Mouse (Mus musculus): ENCODE results near the gene Mrpl46. TPM values are rescaled to one million over a fixed set of nuclear protein-coding genes. Genes with fewer than 3 reads are reported as not detected.

The Mrpl46 gene
- polyA plus RNA-seq (2012; rRNA removed), result 9.4 and 15.2 TPM in 2 replicates

DNA sequence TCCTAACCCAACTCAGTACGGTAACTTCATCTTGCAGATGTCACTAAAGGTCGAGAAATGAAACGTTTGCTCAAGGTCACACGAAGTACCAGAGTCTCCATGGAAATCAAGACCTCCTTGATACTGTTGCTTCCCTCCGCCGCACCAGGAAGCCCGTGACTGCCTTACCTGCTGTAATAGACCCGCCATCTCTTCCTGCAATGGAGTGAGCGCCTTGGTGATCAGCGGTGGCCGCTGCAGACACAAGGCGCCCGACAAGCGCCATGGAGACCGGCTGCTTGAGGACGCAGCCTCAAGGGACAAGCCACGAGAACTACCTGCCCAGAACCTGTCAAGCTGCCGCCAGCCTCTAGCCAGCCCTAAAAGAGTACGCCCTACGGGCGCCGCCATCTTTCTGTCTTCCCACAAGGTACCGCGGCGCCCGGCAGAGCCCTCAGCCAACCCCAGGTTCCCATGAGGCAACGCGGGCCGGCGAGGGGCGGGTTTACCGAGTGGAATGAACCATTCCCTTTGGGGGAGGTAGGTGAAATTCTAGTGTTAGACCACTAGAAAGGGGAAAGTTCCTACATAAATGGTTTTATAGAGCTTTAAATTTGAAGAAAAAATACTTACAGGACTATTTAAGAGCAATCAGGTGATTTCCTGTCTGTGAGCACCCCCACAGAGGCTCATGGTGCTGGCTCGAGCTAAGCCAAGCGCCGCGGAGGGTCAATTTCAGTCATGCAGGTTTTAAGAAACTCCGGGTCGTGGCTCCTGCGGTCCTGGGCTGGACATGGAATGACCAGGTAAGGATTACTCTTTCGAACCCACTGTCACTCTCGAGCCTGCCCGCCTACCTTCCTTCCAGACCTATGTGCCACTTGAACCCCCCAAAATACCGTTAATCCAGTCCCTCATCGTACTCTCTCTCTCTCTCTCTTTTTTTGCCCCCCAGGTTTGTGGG is at the start of gene Mrpl46, which contains the start of gene Mrps11:
Mrpl46 (minus strand) TSS at position 893 of the 943 bp plus-strand sequence.
Mrps11 (plus strand) TSS at position 481 of the 943 bp plus-strand sequence.
- H3K4me1 ChIP-seq (ENCODE audit: control insufficient read depth, insufficient read depth, insufficient read length), result 0 out of 2 replicates have a peak, but pooled peaks cover 3% of the 10 kb centered on the region
- H3K27me3 ChIP-seq (ENCODE audit: control insufficient read depth, insufficient read depth, low read length), result no peaks in the 10 kb centered on the region
- H3K36me3 ChIP-seq (ENCODE audit: control insufficient read depth, insufficient read depth, low read length), result peaks cover 10% of the 10 kb centered on the region
- peak; percentile 66 to 82 for DNase-seq (ENCODE audit: low read depth in 1 of 2, low spot score in 2 of 2)
- under 1% methylated on average over 44 of the region's 44 CpGs for WGBS
- H3K27ac ChIP-seq (ENCODE audit: insufficient read depth, low read length), result peak within 1 kb of the TSS; percentile 44
- TF ChIP-seq CTCF (IDR thresholded peaks at IDR 0.05; ENCODE audit: extremely low read depth, insufficient read depth, insufficient read length, insufficient replicate concordance) (no peak), POLR2A (IDR thresholded peaks at IDR 0.05; ENCODE audit: low read depth, low read length) (peak; percentile 19; the same call in 1 of the 2 replicates)
- peak within 1 kb of the TSS; percentile 97 for H3K4me3 ChIP-seq (ENCODE audit: extremely low read depth, insufficient read depth, insufficient read length)

GRCm38 (mm10) chr7:78827749-78828362 is 44.5 kb upstream of the Mrpl46 start:
- Histone ChIP-seq H3K4me1 (ENCODE audit: control insufficient read depth, insufficient read depth, insufficient read length) (no peaks in the 10 kb centered on the region), H3K4me3 (ENCODE audit: extremely low read depth, insufficient read depth, insufficient read length) (no peak overlapping the region), H3K27me3 (ENCODE audit: control insufficient read depth, insufficient read depth, low read length) (no peaks in the 10 kb centered on the region), H3K27ac (ENCODE audit: insufficient read depth, low read length) (no peak overlapping the region), H3K36me3 (ENCODE audit: control insufficient read depth, insufficient read depth, low read length) (peaks cover 21% of the 10 kb centered on the region)
- DNase-seq (ENCODE audit: low read depth in 1 of 2, low spot score in 2 of 2), result no peak
- WGBS, result 94% methylated on average over 14 of the region's 14 CpGs
- no peak for TF ChIP-seq CTCF (IDR thresholded peaks at IDR 0.05; ENCODE audit: extremely low read depth, insufficient read depth, insufficient read length, insufficient replicate concordance)
- TF ChIP-seq POLR2A (IDR thresholded peaks at IDR 0.05; ENCODE audit: low read depth, low read length), result no peak

DNA sequence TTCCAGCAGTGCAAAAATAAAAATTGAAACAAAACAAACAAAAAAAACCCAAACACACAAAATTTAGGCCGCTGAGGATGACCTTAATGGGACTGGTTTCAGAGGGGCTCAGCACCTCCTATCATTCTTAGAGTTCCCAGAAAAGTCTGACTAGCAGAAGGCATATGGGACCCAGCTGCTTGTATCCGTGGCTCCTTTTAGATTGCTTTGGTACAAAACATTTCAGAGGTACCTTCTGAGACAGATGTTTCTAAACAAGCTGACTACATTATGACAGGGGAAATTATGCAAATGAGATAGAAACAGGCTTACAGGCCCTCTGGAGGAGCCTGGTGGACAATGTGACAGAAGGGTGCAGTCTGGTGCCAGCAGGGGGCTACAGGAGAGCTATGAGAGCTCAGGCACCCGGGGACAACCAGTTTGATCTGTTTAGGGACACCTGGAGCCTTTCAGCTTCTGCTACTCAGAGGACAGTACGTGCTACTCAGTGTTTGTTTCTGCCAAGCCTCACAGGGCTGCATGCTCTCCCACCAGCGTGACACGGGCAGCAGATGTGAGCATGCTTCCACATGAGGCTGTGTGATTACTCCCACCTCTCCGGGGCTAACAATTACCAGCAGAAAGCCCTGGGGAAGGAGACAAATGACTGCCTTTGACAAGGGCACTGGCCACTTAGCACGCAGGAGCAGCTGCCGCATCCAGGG is 43.5 kb upstream of the Mrpl46 start:
- H3K36me3 ChIP-seq (ENCODE audit: control insufficient read depth, insufficient read depth, low read length), result peaks cover 22% of the 10 kb centered on the region
- no peak overlapping the region for H3K27ac ChIP-seq (ENCODE audit: insufficient read depth, low read length)
- 80% methylated on average over 9 of the region's 9 CpGs for WGBS
- H3K4me1 ChIP-seq (ENCODE audit: control insufficient read depth, insufficient read depth, insufficient read length), result no peaks in the 10 kb centered on the region
- no peak for DNase-seq (ENCODE audit: low read depth in 1 of 2, low spot score in 2 of 2)
- no peaks in the 10 kb centered on the region for H3K27me3 ChIP-seq (ENCODE audit: control insufficient read depth, insufficient read depth, low read length)
- no peak overlapping the region for H3K4me3 ChIP-seq (ENCODE audit: extremely low read depth, insufficient read depth, insufficient read length)
- no peak for TF ChIP-seq CTCF (IDR thresholded peaks at IDR 0.05; ENCODE audit: extremely low read depth, insufficient read depth, insufficient read length, insufficient replicate concordance)
- no peak for TF ChIP-seq POLR2A (IDR thresholded peaks at IDR 0.05; ENCODE audit: low read depth, low read length)

DNA sequence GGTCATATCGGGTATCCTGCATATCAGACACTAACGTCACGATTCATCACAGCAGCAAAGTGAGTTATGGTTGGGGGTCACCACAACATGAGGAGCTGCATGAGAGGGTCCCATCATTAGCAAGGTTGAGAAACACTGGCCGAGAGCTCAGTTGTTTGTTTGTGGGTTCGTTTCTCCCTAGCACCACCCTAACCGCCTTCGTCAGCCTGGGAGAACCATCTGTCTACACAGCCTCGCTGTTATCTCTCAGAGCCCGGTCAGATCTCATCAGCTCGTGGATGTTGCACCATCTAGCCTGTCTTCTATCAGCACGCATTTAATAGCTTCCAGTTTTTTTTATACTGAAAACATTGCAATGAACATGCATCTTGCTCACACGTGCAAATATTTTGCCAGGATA is 35.0 kb upstream of the Mrpl46 start:
- WGBS, result 83% methylated on average over 12 of the region's 12 CpGs

DNA sequence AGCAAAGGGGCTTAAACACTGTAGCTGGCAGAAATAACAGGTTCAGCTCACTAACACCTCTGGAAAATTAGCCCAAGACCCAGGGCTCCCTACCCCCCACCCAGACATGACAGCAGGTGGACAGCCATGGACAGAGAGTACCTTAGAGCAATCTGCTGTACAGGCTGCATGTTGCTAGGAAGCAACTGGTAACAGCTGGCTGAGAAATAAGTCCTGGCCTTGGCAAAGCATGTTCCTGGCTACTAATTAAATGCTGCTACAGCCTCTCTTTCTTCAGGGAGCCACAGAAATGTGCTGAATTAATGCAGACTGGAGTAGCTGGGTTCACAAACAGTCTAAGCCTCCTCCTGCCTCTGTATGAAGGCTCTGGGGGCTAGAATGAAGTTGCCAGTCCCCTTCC is 31.4 kb upstream of the Mrpl46 start:
- Histone ChIP-seq H3K27ac (ENCODE audit: insufficient read depth, low read length) (no peak overlapping the region), H3K4me1 (ENCODE audit: control insufficient read depth, insufficient read depth, insufficient read length) (no peaks in the 10 kb centered on the region), H3K36me3 (ENCODE audit: control insufficient read depth, insufficient read depth, low read length) (no peaks in the 10 kb centered on the region), H3K27me3 (ENCODE audit: control insufficient read depth, insufficient read depth, low read length) (no peaks in the 10 kb centered on the region), H3K4me3 (ENCODE audit: extremely low read depth, insufficient read depth, insufficient read length) (no peak overlapping the region)
- no peak for DNase-seq (ENCODE audit: low read depth in 1 of 2, low spot score in 2 of 2)
- TF ChIP-seq POLR2A (IDR thresholded peaks at IDR 0.05; ENCODE audit: low read depth, low read length) (no peak), CTCF (IDR thresholded peaks at IDR 0.05; ENCODE audit: extremely low read depth, insufficient read depth, insufficient read length, insufficient replicate concordance) (no peak)

More for the DNA sequence above, 35.0 kb upstream of the Mrpl46 start:
- Histone ChIP-seq H3K4me3 (ENCODE audit: extremely low read depth, insufficient read depth, insufficient read length) (no peak overlapping the region), H3K27me3 (ENCODE audit: control insufficient read depth, insufficient read depth, low read length) (no peaks in the 10 kb centered on the region), H3K4me1 (ENCODE audit: control insufficient read depth, insufficient read depth, insufficient read length) (no peaks in the 10 kb centered on the region), H3K36me3 (ENCODE audit: control insufficient read depth, insufficient read depth, low read length) (peaks cover 8% of the 10 kb centered on the region), H3K27ac (ENCODE audit: insufficient read depth, low read length) (no peak overlapping the region)
- DNase-seq (ENCODE audit: low read depth in 1 of 2, low spot score in 2 of 2), result no peak
- TF ChIP-seq CTCF (IDR thresholded peaks at IDR 0.05; ENCODE audit: extremely low read depth, insufficient read depth, insufficient read length, insufficient replicate concordance) (no peak), POLR2A (IDR thresholded peaks at IDR 0.05; ENCODE audit: low read depth, low read length) (no peak)

GRCm38 (mm10) chr7:78813791-78814190 is 30.5 kb upstream of the Mrpl46 start:
- H3K36me3 ChIP-seq (ENCODE audit: control insufficient read depth, insufficient read depth, low read length), result no peaks in the 10 kb centered on the region
- H3K27ac ChIP-seq (ENCODE audit: insufficient read depth, low read length), result no peak overlapping the region
- 95% methylated on average over 6 of the region's 6 CpGs for WGBS
- no peak for DNase-seq (ENCODE audit: low read depth in 1 of 2, low spot score in 2 of 2)
- H3K4me1 ChIP-seq (ENCODE audit: control insufficient read depth, insufficient read depth, insufficient read length), result no peaks in the 10 kb centered on the region
- no peak for TF ChIP-seq POLR2A (IDR thresholded peaks at IDR 0.05; ENCODE audit: low read depth, low read length)
- no peak for TF ChIP-seq CTCF (IDR thresholded peaks at IDR 0.05; ENCODE audit: extremely low read depth, insufficient read depth, insufficient read length, insufficient replicate concordance)
- H3K4me3 ChIP-seq (ENCODE audit: extremely low read depth, insufficient read depth, insufficient read length), result no peak overlapping the region
- H3K27me3 ChIP-seq (ENCODE audit: control insufficient read depth, insufficient read depth, low read length), result no peaks in the 10 kb centered on the region

Data from spleen, adult 2 months (tissue).